Mouse (Mus musculus): ENCODE measurements at regions not wholly inside any gene's neighbourhood (a gene's known extent, or its start where the extent isn't known, plus 50 kb on each side); places are given as distances from the start of the nearest gene placed in this dataset.
"Not testable (repeated sequence)": the region's sequence is repeated elsewhere in the genome, so short reads cannot be mapped to it uniquely, and the experiment has no call there.

DNA sequence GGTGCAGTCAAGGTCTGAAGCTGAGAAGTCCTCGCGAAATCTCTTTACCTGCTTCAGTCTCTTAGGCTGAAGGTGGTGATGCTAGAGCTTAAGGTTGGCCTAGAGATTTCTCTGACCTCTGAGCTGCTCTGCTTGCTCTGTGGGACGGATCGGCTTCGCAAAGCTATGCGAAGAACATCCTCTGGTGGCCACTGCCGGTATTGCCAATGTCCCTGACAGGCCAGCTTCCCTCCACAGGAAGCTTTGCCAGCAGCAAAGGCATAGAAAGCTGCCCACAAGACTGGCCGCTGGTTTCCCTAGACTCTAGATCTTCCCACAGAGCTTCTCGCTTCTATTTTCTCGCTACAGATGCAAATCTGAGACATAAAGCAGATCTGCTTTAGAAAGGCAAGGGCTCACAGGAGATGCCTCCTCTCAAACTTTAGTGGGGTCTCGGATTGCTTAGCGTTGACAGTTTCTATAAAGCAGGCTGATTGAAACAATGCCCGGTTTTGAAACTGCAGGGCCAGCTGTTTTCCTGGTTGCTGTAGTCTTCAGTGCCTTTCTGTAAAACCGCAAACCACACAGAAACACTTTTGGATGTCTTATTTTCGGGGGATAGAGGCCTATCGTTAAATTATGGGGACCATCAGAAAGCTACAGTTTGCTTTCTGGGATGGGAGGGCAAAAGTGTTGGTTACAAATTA, 153.7 kb downstream of the Car8 start:
- peak overlapping the region; percentile 28; the same call in 1 of the 2 replicates for H3K4me2 ChIP-seq (ENCODE audit: low read depth, low read length)
- no peak overlapping the region for H3K9ac ChIP-seq (replicated peaks; ENCODE audit: low read depth, low read length)
- no peak overlapping the region for H3K4me3 ChIP-seq (ENCODE audit: low read depth, low read length)
- no peak overlapping the region for H3K27ac ChIP-seq (ENCODE audit: low read depth)
- no peaks in the 10 kb centered on the region for H3K9me3 ChIP-seq (replicated peaks; ENCODE audit: control insufficient read depth, low read length)
- TF ChIP-seq CTCF (IDR thresholded peaks at IDR 0.05; ENCODE audit: low read depth) (peak; percentile 90), EP300 (IDR thresholded peaks at IDR 0.05; ENCODE audit: low read depth) (no peak)
- 29% methylated on average over 16 of the region's 16 CpGs for WGBS
- H3K27me3 ChIP-seq (ENCODE audit: control insufficient read depth, insufficient read depth, low read length) = no peaks in the 10 kb centered on the region
- H3K36me3 ChIP-seq (replicated peaks; ENCODE audit: control insufficient read depth, insufficient read depth, low read length) = no peaks in the 10 kb centered on the region
- H3K4me1 ChIP-seq (ENCODE audit: control insufficient read depth, insufficient read depth) = no peaks in the 10 kb centered on the region
- ATAC-seq (ENCODE audit: insufficient read depth, low read depth) = peak; percentile 47; the same call in 1 of the 2 replicates
- peak; percentile 57 for DNase-seq (ENCODE audit: low spot score)

DNA sequence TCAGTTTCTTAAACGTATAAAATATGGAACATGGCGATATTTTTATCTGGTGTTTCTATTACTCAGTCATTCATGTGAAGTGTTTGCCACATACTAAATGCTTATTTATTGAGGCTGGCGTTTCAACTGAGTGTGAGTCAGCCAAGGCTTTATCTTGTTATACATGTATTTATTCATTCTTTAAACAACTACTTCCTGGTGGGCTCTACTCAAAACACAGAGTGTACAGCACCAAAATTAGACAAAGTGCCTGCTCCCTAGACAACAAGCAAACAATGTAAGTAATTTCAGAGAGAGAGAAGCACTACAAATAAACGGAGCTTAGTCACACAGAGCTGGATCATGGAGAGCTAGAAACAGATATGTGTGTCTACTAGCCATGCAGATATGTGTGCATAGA, 159.5 kb downstream of the Car8 start:
- H3K4me3 ChIP-seq (ENCODE audit: low read depth, low read length) = no peak overlapping the region
- no peak overlapping the region for H3K9ac ChIP-seq (replicated peaks; ENCODE audit: low read depth, low read length)
- TF ChIP-seq EP300 (IDR thresholded peaks at IDR 0.05; ENCODE audit: low read depth) = no peak
- TF ChIP-seq CTCF (IDR thresholded peaks at IDR 0.05; ENCODE audit: low read depth) = no peak
- H3K4me2 ChIP-seq (ENCODE audit: low read depth, low read length) = no peak overlapping the region
- H3K36me3 ChIP-seq (replicated peaks; ENCODE audit: control insufficient read depth, insufficient read depth, low read length) = no peaks in the 10 kb centered on the region
- H3K27me3 ChIP-seq (ENCODE audit: control insufficient read depth, insufficient read depth, low read length) = no peaks in the 10 kb centered on the region
- WGBS = 47% methylated on average over 4 of the region's 4 CpGs
- DNase-seq (ENCODE audit: low spot score) = no peak
- H3K27ac ChIP-seq (ENCODE audit: low read depth) = no peak overlapping the region
- no peaks in the 10 kb centered on the region for H3K9me3 ChIP-seq (replicated peaks; ENCODE audit: control insufficient read depth, low read length)
- no peak for ATAC-seq (ENCODE audit: insufficient read depth, low read depth)
- H3K4me1 ChIP-seq (ENCODE audit: control insufficient read depth, insufficient read depth) = no peaks in the 10 kb centered on the region

- Histone ChIP-seq H3K4me1 (ENCODE audit: control insufficient read depth, insufficient read depth) (no peaks in the 10 kb centered on the region), H3K4me2 (ENCODE audit: low read depth, low read length) (no peak overlapping the region), H3K36me3 (replicated peaks; ENCODE audit: control insufficient read depth, insufficient read depth, low read length) (no peaks in the 10 kb centered on the region), H3K9ac (replicated peaks; ENCODE audit: low read depth, low read length) (no peak overlapping the region), H3K27ac (ENCODE audit: low read depth) (no peak overlapping the region), H3K27me3 (ENCODE audit: control insufficient read depth, insufficient read depth, low read length) (no peaks in the 10 kb centered on the region), H3K9me3 (replicated peaks; ENCODE audit: control insufficient read depth, low read length) (no peaks in the 10 kb centered on the region), H3K4me3 (ENCODE audit: low read depth, low read length) (no peak overlapping the region)
- WGBS = 74% methylated on average over 6 of the region's 6 CpGs
- ATAC-seq (ENCODE audit: insufficient read depth, low read depth) (no peak), DNase-seq (ENCODE audit: low spot score) (no peak)
- TF ChIP-seq CTCF (IDR thresholded peaks at IDR 0.05; ENCODE audit: low read depth) = no peak
- TF ChIP-seq EP300 (IDR thresholded peaks at IDR 0.05; ENCODE audit: low read depth) = no peak
Measured at GRCm38 (mm10) chr4:8072989-8073573, 165.8 kb downstream of the Car8 start.

DNA sequence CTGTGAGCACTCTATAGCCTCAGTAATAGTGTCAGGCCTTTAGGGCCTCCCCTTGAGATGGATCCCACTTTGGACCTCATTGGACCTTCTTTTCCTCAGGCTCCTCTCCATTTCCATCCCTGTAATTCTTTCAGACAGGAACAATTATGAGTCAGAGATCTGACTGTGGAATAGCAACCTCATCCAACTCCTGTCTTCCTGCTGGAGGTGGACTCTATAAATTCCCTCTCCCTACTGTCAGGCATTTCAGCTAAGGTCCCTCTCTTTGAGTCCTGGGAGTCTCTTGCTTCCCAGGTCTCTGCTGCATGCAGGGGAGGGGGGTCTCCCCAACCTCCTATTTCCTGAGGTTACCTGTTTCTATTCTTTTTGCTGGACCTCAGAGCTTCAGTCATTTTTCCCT, 168.1 kb downstream of the Car8 start:
- not testable (repeated sequence) for H3K27me3 ChIP-seq (ENCODE audit: control insufficient read depth, insufficient read depth, low read length); H3K4me3 ChIP-seq (ENCODE audit: low read depth, low read length); H3K27ac ChIP-seq (ENCODE audit: low read depth); DNase-seq (ENCODE audit: low spot score); H3K9me3 ChIP-seq (replicated peaks; ENCODE audit: control insufficient read depth, low read length); ATAC-seq (ENCODE audit: insufficient read depth, low read depth); H3K9ac ChIP-seq (replicated peaks; ENCODE audit: low read depth, low read length); H3K36me3 ChIP-seq (replicated peaks; ENCODE audit: control insufficient read depth, insufficient read depth, low read length); H3K4me1 ChIP-seq (ENCODE audit: control insufficient read depth, insufficient read depth); H3K4me2 ChIP-seq (ENCODE audit: low read depth, low read length)

- H3K27ac ChIP-seq (ENCODE audit: low read depth) = no peak overlapping the region
- H3K4me1 ChIP-seq (ENCODE audit: control insufficient read depth, insufficient read depth) = no peaks in the 10 kb centered on the region
- H3K36me3 ChIP-seq (replicated peaks; ENCODE audit: control insufficient read depth, insufficient read depth, low read length) = no peaks in the 10 kb centered on the region
- no peak overlapping the region for H3K9ac ChIP-seq (replicated peaks; ENCODE audit: low read depth, low read length)
- no peak overlapping the region for H3K4me2 ChIP-seq (ENCODE audit: low read depth, low read length)
- no peaks in the 10 kb centered on the region for H3K9me3 ChIP-seq (replicated peaks; ENCODE audit: control insufficient read depth, low read length)
- WGBS = 22% methylated on average over 2 of the region's 2 CpGs
- TF ChIP-seq EP300 (IDR thresholded peaks at IDR 0.05; ENCODE audit: low read depth) (no peak), CTCF (IDR thresholded peaks at IDR 0.05; ENCODE audit: low read depth) (no peak)
- no peak; the same call in 1 of the 2 replicates for ATAC-seq (ENCODE audit: insufficient read depth, low read depth)
- no peak for DNase-seq (ENCODE audit: low spot score)
- H3K4me3 ChIP-seq (ENCODE audit: low read depth, low read length) = no peak overlapping the region
- no peaks in the 10 kb centered on the region for H3K27me3 ChIP-seq (ENCODE audit: control insufficient read depth, insufficient read depth, low read length)
Measured at GRCm38 (mm10) chr4:8068086-8068485, 170.8 kb downstream of the Car8 start.

- Histone ChIP-seq H3K4me3 (ENCODE audit: low read depth, low read length) (no peak overlapping the region), H3K4me2 (ENCODE audit: low read depth, low read length) (no peak overlapping the region), H3K9ac (replicated peaks; ENCODE audit: low read depth, low read length) (no peak overlapping the region), H3K4me1 (ENCODE audit: control insufficient read depth, insufficient read depth) (no peaks in the 10 kb centered on the region), H3K36me3 (replicated peaks; ENCODE audit: control insufficient read depth, insufficient read depth, low read length) (no peaks in the 10 kb centered on the region), H3K9me3 (replicated peaks; ENCODE audit: control insufficient read depth, low read length) (0 out of 2 replicates have a peak, but pooled peaks cover 6% of the 10 kb centered on the region), H3K27me3 (ENCODE audit: control insufficient read depth, insufficient read depth, low read length) (no peaks in the 10 kb centered on the region), H3K27ac (ENCODE audit: low read depth) (no peak overlapping the region)
- WGBS = 78% methylated on average over 4 of the region's 4 CpGs
- DNase-seq (ENCODE audit: low spot score) = no peak
- TF ChIP-seq CTCF (IDR thresholded peaks at IDR 0.05; ENCODE audit: low read depth) (no peak), EP300 (IDR thresholded peaks at IDR 0.05; ENCODE audit: low read depth) (no peak)
- no peak for ATAC-seq (ENCODE audit: insufficient read depth, low read depth)
Measured at GRCm38 (mm10) chr4:8041776-8042175, 197.1 kb downstream of the Car8 start.

Data from heart, postnatal 0 days (tissue).